Mouse (Mus musculus): ENCODE data around the gene Gsap. TPM values are rescaled to one million over a fixed set of nuclear protein-coding genes. Genes with fewer than 3 reads are reported as not detected.
A peak's percentile ranks its signal among the peaks of the same experiment; 100 is the strongest.

The Gsap gene
- polyA plus RNA-seq, 1 experiment from 2014 or later, result 3.1 TPM

- Histone ChIP-seq H3K9me3 (no peaks in the 10 kb centered on the region), H3K27me3 (replicated peaks) (no peaks in the 10 kb centered on the region), H3K4me1 (0 out of 2 replicates have a peak, but pooled peaks cover 5% of the 10 kb centered on the region), H3K9ac (no peak overlapping the region), H3K4me2 (replicated peaks) (no peak overlapping the region), H3K27ac (no peak overlapping the region), H3K36me3 (no peaks in the 10 kb centered on the region), H3K4me3 (no peak overlapping the region)
- WGBS, result 58% methylated on average over 6 of the region's 6 CpGs
- no peak for ATAC-seq (ENCODE audit: low FRiP score, low read depth)
These were observed 60.7 kb downstream of the Gsap start for GRCm38 (mm10) chr5:21246794-21247193.

DNA sequence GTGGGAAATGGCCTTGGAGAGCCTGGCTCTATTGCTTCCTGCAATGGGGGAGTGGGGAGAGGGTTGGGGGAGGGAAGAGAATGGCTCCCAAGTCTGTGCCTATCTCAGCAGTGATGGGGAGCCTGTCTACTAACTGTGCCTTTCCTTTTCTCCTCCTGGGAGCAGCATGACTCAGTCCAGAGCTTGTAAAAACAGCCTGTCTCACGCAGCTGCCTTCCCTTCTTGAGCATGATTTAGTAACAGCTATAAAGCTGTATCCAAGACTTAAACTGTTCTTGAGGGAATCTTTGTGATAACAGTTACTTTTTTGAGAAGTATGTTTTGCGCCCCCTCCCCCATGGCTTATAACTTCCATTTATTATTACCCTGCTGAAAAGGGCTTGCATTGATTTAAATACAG is 61.9 kb downstream of the Gsap start:
- H3K4me1 ChIP-seq, result 0 out of 2 replicates have a peak, but pooled peaks cover 5% of the 10 kb centered on the region
- no peaks in the 10 kb centered on the region for H3K9me3 ChIP-seq
- H3K4me2 ChIP-seq (replicated peaks), result no peak overlapping the region
- H3K4me3 ChIP-seq, result no peak overlapping the region
- H3K9ac ChIP-seq, result no peak overlapping the region
- no peak for ATAC-seq (ENCODE audit: low FRiP score, low read depth)
- H3K27me3 ChIP-seq (replicated peaks), result no peaks in the 10 kb centered on the region
- WGBS, result 63% methylated on average over 2 of the region's 2 CpGs
- no peak overlapping the region for H3K27ac ChIP-seq
- H3K36me3 ChIP-seq, result no peaks in the 10 kb centered on the region

DNA sequence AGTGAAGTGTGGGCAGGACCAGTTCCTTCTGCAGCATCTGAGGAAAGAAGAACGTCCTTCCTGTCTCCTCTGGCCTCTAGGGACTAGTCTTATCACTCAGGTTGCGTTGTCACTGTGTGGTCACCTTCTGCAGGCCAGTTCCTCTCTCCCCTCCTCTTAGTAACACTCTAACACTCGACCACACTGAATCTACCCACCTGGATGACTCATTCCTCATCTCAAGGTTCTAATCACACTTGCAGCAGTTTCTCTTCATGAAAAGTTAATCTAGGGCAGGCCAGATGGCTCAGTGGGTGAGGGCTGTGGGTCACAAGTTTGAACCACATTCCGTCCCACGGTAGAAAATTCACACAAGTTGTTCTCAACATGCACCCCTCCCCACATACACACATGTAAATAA is 62.8 kb downstream of the Gsap start:
- no peak overlapping the region for H3K27ac ChIP-seq
- whole genome bisulfite sequencing, result 76% methylated on average over 5 of the region's 5 CpGs
- ATAC-seq (ENCODE audit: low FRiP score, low read depth), result no peak

GRCm38 (mm10) chr5:21254731-21255525 is 68.9 kb downstream of the Gsap start:
- H3K9ac ChIP-seq, result no peak overlapping the region
- no peaks in the 10 kb centered on the region for H3K9me3 ChIP-seq
- H3K36me3 ChIP-seq, result no peaks in the 10 kb centered on the region
- WGBS, result 93% methylated on average over 12 of the region's 12 CpGs
- H3K4me3 ChIP-seq, result no peak overlapping the region
- H3K4me1 ChIP-seq, result no peaks in the 10 kb centered on the region
- no peak for ATAC-seq (ENCODE audit: low FRiP score, low read depth)
- no peak overlapping the region for H3K4me2 ChIP-seq (replicated peaks)
- no peak overlapping the region for H3K27ac ChIP-seq
- H3K27me3 ChIP-seq (replicated peaks), result no peaks in the 10 kb centered on the region

More for the DNA sequence above, 62.8 kb downstream of the Gsap start:
- H3K4me2 ChIP-seq (replicated peaks), result no peak overlapping the region
- no peaks in the 10 kb centered on the region for H3K9me3 ChIP-seq
- no peak overlapping the region for H3K9ac ChIP-seq
- no peaks in the 10 kb centered on the region for H3K27me3 ChIP-seq (replicated peaks)
- no peaks in the 10 kb centered on the region for H3K36me3 ChIP-seq
- no peak overlapping the region for H3K4me3 ChIP-seq
- 0 out of 2 replicates have a peak, but pooled peaks cover 5% of the 10 kb centered on the region for H3K4me1 ChIP-seq

DNA sequence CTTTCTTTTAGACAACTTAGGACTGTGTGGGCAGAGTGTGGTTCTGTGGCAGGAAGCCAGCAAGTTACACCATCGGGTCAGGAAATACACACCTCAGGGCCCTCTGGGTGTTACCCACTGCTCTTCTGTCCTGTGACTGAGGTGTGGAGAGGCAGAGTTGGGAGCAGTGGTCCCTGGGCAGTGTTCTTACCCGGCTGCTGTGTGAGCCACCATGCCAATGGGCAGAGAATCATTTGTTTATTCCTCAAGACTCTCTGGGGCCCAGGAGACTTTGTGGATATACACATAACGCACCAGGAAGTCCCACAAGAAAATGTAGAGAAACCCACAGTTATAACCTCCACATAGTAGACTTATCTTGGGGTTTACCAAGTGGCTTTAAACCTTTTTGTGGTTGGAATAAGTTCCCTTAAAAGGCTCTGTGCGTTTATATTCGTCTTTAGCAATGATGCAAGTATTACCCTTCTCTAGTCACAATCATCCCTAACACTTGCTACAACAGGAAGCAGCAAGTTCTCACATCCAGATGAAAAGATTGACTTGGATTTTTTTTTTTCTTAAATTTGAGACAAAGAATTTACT is 69.6 kb downstream of the Gsap start:
- 87% methylated on average over 5 of the region's 5 CpGs for WGBS
- Histone ChIP-seq H3K9me3 (no peaks in the 10 kb centered on the region), H3K27ac (no peak overlapping the region), H3K4me3 (no peak overlapping the region), H3K4me2 (replicated peaks) (no peak overlapping the region), H3K9ac (no peak overlapping the region), H3K4me1 (no peaks in the 10 kb centered on the region), H3K27me3 (replicated peaks) (no peaks in the 10 kb centered on the region), H3K36me3 (no peaks in the 10 kb centered on the region)
- no peak for ATAC-seq (ENCODE audit: low FRiP score, low read depth)

GRCm38 (mm10) chr5:21257126-21257525 is 71.1 kb downstream of the Gsap start:
- Histone ChIP-seq H3K9ac (no peak overlapping the region), H3K27ac (no peak overlapping the region), H3K27me3 (replicated peaks) (no peaks in the 10 kb centered on the region), H3K36me3 (no peaks in the 10 kb centered on the region), H3K9me3 (no peaks in the 10 kb centered on the region), H3K4me2 (replicated peaks) (no peak overlapping the region), H3K4me1 (peaks cover 5% of the 10 kb centered on the region), H3K4me3 (no peak overlapping the region)
- WGBS, result 73% methylated on average over 4 of the region's 4 CpGs
- ATAC-seq (ENCODE audit: low FRiP score, low read depth), result no peak

DNA sequence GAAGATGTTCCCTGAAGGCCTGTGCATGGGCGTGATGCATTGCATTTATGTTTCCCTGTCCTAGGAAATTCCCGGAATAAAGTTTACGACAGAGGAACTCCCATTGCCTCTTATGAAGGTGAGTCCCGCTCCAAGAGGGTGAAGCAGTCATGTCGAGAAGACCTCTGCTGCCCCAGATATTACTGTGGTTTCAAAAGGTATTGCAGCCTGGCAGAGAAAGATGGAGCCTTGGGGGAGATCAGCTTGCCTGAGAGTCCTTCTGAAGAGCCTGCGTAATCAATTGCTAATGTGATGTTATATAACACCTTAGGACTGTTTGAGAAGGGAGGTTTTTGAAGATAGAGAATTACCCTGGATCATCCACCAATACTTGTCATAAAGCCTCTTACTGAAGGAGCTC is 71.8 kb downstream of the Gsap start:
- H3K9ac ChIP-seq, result no peak overlapping the region
- H3K4me3 ChIP-seq, result no peak overlapping the region
- H3K36me3 ChIP-seq, result no peaks in the 10 kb centered on the region
- 60% methylated on average over 6 of the region's 6 CpGs for WGBS
- ATAC-seq (ENCODE audit: low FRiP score, low read depth), result no peak
- no peaks in the 10 kb centered on the region for H3K27me3 ChIP-seq (replicated peaks)
- H3K4me2 ChIP-seq (replicated peaks), result no peak overlapping the region
- peaks cover 5% of the 10 kb centered on the region for H3K4me1 ChIP-seq
- H3K27ac ChIP-seq, result no peak overlapping the region
- no peaks in the 10 kb centered on the region for H3K9me3 ChIP-seq

DNA sequence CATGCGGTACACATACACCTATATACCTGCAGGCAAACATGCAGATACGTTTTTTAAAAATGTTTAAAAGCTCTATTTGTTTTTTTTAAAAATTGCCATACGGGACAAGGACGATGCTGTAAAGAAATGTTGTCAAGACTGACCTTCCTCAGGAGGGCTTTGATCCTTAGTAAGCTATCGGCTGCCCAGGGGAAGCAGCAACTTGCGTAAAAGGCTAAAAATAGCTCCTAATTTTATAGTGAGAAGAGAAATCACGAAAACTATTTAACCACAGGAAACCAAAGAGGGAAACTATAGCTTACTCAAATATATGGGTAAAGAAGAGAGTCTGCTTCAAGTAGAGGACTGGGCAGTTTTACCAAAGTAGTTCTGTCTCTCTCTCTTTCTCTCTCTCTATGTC is 74.7 kb downstream of the Gsap start:
- ATAC-seq (ENCODE audit: low FRiP score, low read depth), result no peak
- WGBS, result 79% methylated on average over 7 of the region's 7 CpGs
- Histone ChIP-seq H3K4me1 (peaks cover 5% of the 10 kb centered on the region), H3K27ac (no peak overlapping the region), H3K4me3 (no peak overlapping the region), H3K27me3 (replicated peaks) (no peaks in the 10 kb centered on the region), H3K9ac (no peak overlapping the region), H3K4me2 (replicated peaks) (no peak overlapping the region), H3K9me3 (no peaks in the 10 kb centered on the region), H3K36me3 (no peaks in the 10 kb centered on the region)

GRCm38 (mm10) chr5:21261202-21261844 is 75.3 kb downstream of the Gsap start:
- ATAC-seq (ENCODE audit: low FRiP score, low read depth), result no peak
- 44% methylated on average over 6 of the region's 6 CpGs for WGBS

GRCm38 (mm10) chr5:21263202-21264055 is 77.4 kb downstream of the Gsap start:
- Histone ChIP-seq H3K4me3 (no peak overlapping the region), H3K27me3 (replicated peaks) (no peaks in the 10 kb centered on the region), H3K36me3 (no peaks in the 10 kb centered on the region), H3K9me3 (no peaks in the 10 kb centered on the region), H3K9ac (no peak overlapping the region), H3K4me2 (replicated peaks) (no peak overlapping the region), H3K27ac (no peak overlapping the region), H3K4me1 (peaks cover 5% of the 10 kb centered on the region)
- WGBS, result 34% methylated on average over 18 of the region's 18 CpGs
- peak; percentile 76 for ATAC-seq (ENCODE audit: low FRiP score, low read depth)

More at GRCm38 (mm10) chr5:21261202-21261844, 75.3 kb downstream of the Gsap start:
- Histone ChIP-seq H3K9me3 (no peaks in the 10 kb centered on the region), H3K36me3 (no peaks in the 10 kb centered on the region), H3K9ac (no peak overlapping the region), H3K4me1 (peaks cover 5% of the 10 kb centered on the region), H3K4me2 (replicated peaks) (no peak overlapping the region), H3K27me3 (replicated peaks) (no peaks in the 10 kb centered on the region), H3K27ac (no peak overlapping the region), H3K4me3 (no peak overlapping the region)

- no peaks in the 10 kb centered on the region for H3K27me3 ChIP-seq (replicated peaks)
- H3K4me1 ChIP-seq, result peaks cover 5% of the 10 kb centered on the region
- H3K9me3 ChIP-seq, result no peaks in the 10 kb centered on the region
- H3K36me3 ChIP-seq, result no peaks in the 10 kb centered on the region
- H3K9ac ChIP-seq, result no peak overlapping the region
- H3K4me2 ChIP-seq (replicated peaks), result no peak overlapping the region
- no peak overlapping the region for H3K4me3 ChIP-seq
- no peak overlapping the region for H3K27ac ChIP-seq
- 85% methylated on average over 8 of the region's 8 CpGs for WGBS
- ATAC-seq (ENCODE audit: low FRiP score, low read depth), result peak; percentile 54; the same call in 1 of the 2 replicates
These were observed 78.4 kb downstream of the Gsap start for GRCm38 (mm10) chr5:21264352-21265021.

Data from neural tube, embryonic 12.5 days (tissue).